Mouse (Mus musculus) lung, postnatal 0 days (tissue): ENCODE measurements around the gene Thpo. TPM values are rescaled to one million over a fixed set of nuclear protein-coding genes. Genes with fewer than 3 reads are reported as not detected.

Experiments
- ATAC-seq: fragments of 200-750 bp; cut with Nextera tagmentation; 2 replicates; pipeline ENCODE4 v1.8.0; 2017; ENCODE audit warnings: moderate library complexity
- DNase-seq: peaks from one replicate; pipeline ENCODE4 v3.0.0-alpha.2; 2016; ENCODE audit warnings: low spot score
- H3K27ac ChIP-seq: fragments of 300-500 bp; sonication (generic); 2 replicates; pipeline ENCODE4 v1.5.1; 2014; ENCODE audit warnings: antibody characterized with exemption, mild to moderate bottlenecking, low read length, mixed read lengths
- H3K27me3 ChIP-seq: fragments of 300-500 bp; sonication (generic); replicated peaks from 2 replicates; pipeline ENCODE4 v1.6.1; 2014; ENCODE audit warnings: low read length, mixed read lengths; ENCODE audit not compliant: insufficient read depth
- H3K36me3 ChIP-seq: fragments of 300-500 bp; sonication (generic); 2 replicates; pipeline ENCODE4 v1.6.1; 2014; ENCODE audit warnings: low read length, mixed read lengths; ENCODE audit not compliant: insufficient read depth
- H3K4me1 ChIP-seq: fragments of 300-500 bp; sonication (generic); 2 replicates; pipeline ENCODE4 v1.6.1; 2014; ENCODE audit warnings: antibody characterized with exemption, low read depth, low read length, mixed read lengths; ENCODE audit not compliant: insufficient read depth
- H3K4me2 ChIP-seq: fragments of 300-500 bp; sonication (generic); replicated peaks from 2 replicates; pipeline ENCODE4 v1.6.1; 2014; ENCODE audit warnings: low read depth, mild to moderate bottlenecking, low read length, moderate library complexity, mixed read lengths
- H3K4me3 ChIP-seq: fragments of 300-500 bp; sonication (generic); 2 replicates; pipeline ENCODE4 v1.5.1; 2014; ENCODE audit warnings: low read depth, low read length
- H3K9ac ChIP-seq: fragments of 300-500 bp; sonication (generic); replicated peaks from 2 replicates; pipeline ENCODE4 v1.6.1; 2014; ENCODE audit warnings: low read depth, mild to moderate bottlenecking
- H3K9me3 ChIP-seq: fragments of 300-500 bp; sonication (generic); 2 replicates; pipeline ENCODE4 v1.6.1; 2016; ENCODE audit warnings: low read length, mixed read lengths
- CTCF ChIP-seq: IDR thresholded peaks from 2 replicates; pipeline ENCODE4 v1.5.1; 2016; ENCODE audit warnings: antibody characterized with exemption, mild to moderate bottlenecking
- EP300 ChIP-seq: IDR thresholded peaks from 2 replicates; pipeline ENCODE4 v1.6.1; 2016; ENCODE audit warnings: antibody characterized with exemption, mild to moderate bottlenecking, control low read depth
- WGBS: fragments of 180-500 bp; shearing (Covaris S2); extraction: QIAGEN DNeasy Blood & Tissue Kit; methylation state at CpG from one replicate; pipeline ENCODE4 v1.1.7; 2014; 5-methylcytosine and 5-hydroxymethylcytosine counted together
- polyA plus RNA-seq: library from polyadenylated mRNA; unstranded; fragments of >200 nt; fragmentation: Nextera tagmentation; extraction: Ambion mirVana; gene quantifications from 2 replicates; pipeline ENCODE4 v1.2.1, GENCODE M21; 2015

The Thpo gene
- polyA plus RNA-seq = 0.54 and 0.81 TPM in 2 replicates

GRCm38 (mm10) chr16:20733731-20734730 lies at the start of gene Thpo:
TSS of gene Thpo (minus strand) at chr16:20734511.
- peak within 1 kb of the TSS; percentile 60 for H3K4me3 ChIP-seq
- ATAC-seq (no peak), DNase-seq (no peak)
- WGBS = 5% methylated on average over 45 of the region's 45 CpGs
- peak within 1 kb of the TSS; percentile 54 for H3K9ac ChIP-seq
- H3K27me3 ChIP-seq = peaks cover 21% of the 10 kb centered on the region
- H3K4me1 ChIP-seq = no peaks in the 10 kb centered on the region; the same call in 1 of the 2 replicates
- H3K36me3 ChIP-seq = no peaks in the 10 kb centered on the region
- H3K27ac ChIP-seq = no peak within 1 kb of the TSS
- H3K9me3 ChIP-seq = no peaks in the 10 kb centered on the region
- peak within 1 kb of the TSS; percentile 99 for H3K4me2 ChIP-seq
- TF ChIP-seq EP300 (no peak), CTCF (no peak)

- 72% methylated on average over 2 of the region's 2 CpGs for WGBS
- no peak overlapping the region for H3K4me3 ChIP-seq
- no peak overlapping the region for H3K4me2 ChIP-seq
- no peaks in the 10 kb centered on the region for H3K9me3 ChIP-seq
- H3K27ac ChIP-seq = no peak overlapping the region
- no peak for TF ChIP-seq EP300
- TF ChIP-seq CTCF = no peak
- no peaks in the 10 kb centered on the region for H3K27me3 ChIP-seq
- peak; percentile 38 for ATAC-seq
- peak; percentile 40 for DNase-seq
- no peaks in the 10 kb centered on the region for H3K36me3 ChIP-seq
- no peak overlapping the region for H3K9ac ChIP-seq
- no peaks in the 10 kb centered on the region for H3K4me1 ChIP-seq
Measured at GRCm38 (mm10) chr16:20783891-20784290, 49.6 kb upstream of the Thpo start.

DNA sequence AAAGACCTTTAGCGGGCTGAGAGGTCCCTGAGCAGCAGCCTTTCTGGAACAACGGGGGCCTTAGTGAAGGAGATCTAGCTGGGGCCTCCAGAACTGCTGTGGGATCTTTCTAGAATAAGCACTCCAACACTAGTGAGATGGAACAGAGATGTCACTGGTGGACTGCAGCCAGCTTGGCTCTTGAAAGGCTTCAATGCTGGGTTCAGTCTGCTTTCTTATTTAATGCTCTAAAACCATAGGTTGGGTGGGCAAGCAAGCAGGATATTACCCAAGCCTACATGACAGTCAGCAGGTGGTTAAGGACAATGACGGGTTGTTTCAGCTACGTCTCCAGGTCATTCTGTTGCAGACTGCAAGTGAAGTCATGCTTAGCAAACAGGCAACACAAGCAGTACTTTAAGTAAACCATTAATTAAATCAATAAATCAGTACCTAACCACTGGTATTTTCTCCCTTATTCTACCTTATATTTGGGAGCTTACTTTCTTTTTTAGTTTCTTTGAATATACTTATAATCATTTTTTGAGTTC lies 46.9 kb upstream of the Thpo start:
- no peak for ATAC-seq
- Histone ChIP-seq H3K27me3 (no peaks in the 10 kb centered on the region), H3K4me3 (no peak overlapping the region), H3K9me3 (no peaks in the 10 kb centered on the region), H3K36me3 (no peaks in the 10 kb centered on the region), H3K4me2 (no peak overlapping the region), H3K4me1 (no peaks in the 10 kb centered on the region), H3K9ac (no peak overlapping the region), H3K27ac (no peak overlapping the region)
- no peak for DNase-seq
- 72% methylated on average over 4 of the region's 4 CpGs for WGBS
- TF ChIP-seq EP300 = no peak
- TF ChIP-seq CTCF = no peak

- Histone ChIP-seq H3K36me3 (no peaks in the 10 kb centered on the region), H3K9ac (no peak overlapping the region), H3K4me3 (no peak overlapping the region), H3K9me3 (no peaks in the 10 kb centered on the region), H3K27me3 (no peaks in the 10 kb centered on the region), H3K4me1 (no peaks in the 10 kb centered on the region), H3K4me2 (no peak overlapping the region), H3K27ac (no peak overlapping the region)
- no peak for TF ChIP-seq CTCF
- ATAC-seq = no peak
- no peak for DNase-seq
- WGBS = 78% methylated on average over 3 of the region's 3 CpGs
Measured at GRCm38 (mm10) chr16:20779846-20780245, 45.5 kb upstream of the Thpo start.

GRCm38 (mm10) chr16:20775021-20775420 lies 40.7 kb upstream of the Thpo start:
- no peak overlapping the region for H3K4me2 ChIP-seq
- H3K4me1 ChIP-seq = no peaks in the 10 kb centered on the region
- DNase-seq (no peak), ATAC-seq (no peak)
- H3K9ac ChIP-seq = no peak overlapping the region
- TF ChIP-seq CTCF (no peak), EP300 (no peak)
- no peaks in the 10 kb centered on the region for H3K9me3 ChIP-seq
- H3K27ac ChIP-seq = no peak overlapping the region
- no peak overlapping the region for H3K4me3 ChIP-seq
- H3K36me3 ChIP-seq = no peaks in the 10 kb centered on the region
- no peaks in the 10 kb centered on the region for H3K27me3 ChIP-seq
- 58% methylated on average over 5 of the region's 5 CpGs for WGBS

- no peaks in the 10 kb centered on the region for H3K9me3 ChIP-seq
- H3K4me2 ChIP-seq = no peak overlapping the region
- ATAC-seq = no peak
- H3K27ac ChIP-seq = no peak overlapping the region
- WGBS = 46% methylated on average over 9 of the region's 9 CpGs
- no peaks in the 10 kb centered on the region for H3K4me1 ChIP-seq
- peak; percentile 28 for DNase-seq
- no peaks in the 10 kb centered on the region for H3K36me3 ChIP-seq
- TF ChIP-seq EP300 (no peak), CTCF (peak; percentile 73)
- no peak overlapping the region for H3K4me3 ChIP-seq
- H3K9ac ChIP-seq = no peak overlapping the region
- no peaks in the 10 kb centered on the region for H3K27me3 ChIP-seq
Measured at GRCm38 (mm10) chr16:20765244-20765643, 30.9 kb upstream of the Thpo start.
